Mouse (Mus musculus) stomach, postnatal 0 days (tissue): ENCODE data around the gene Tmem169. TPM values are rescaled to one million over a fixed set of nuclear protein-coding genes. Genes with fewer than 3 reads are reported as not detected.
A peak's percentile ranks its signal among the peaks of the same experiment; 100 is the strongest.

Source experiments
- ATAC-seq: fragments of 200-750 bp; cut with Nextera tagmentation; 2 replicates; pipeline ENCODE4 v1.8.0; 2017; ENCODE audit not compliant: low FRiP score, low TSS enrichment
- DNase-seq: peaks from one replicate; pipeline ENCODE4 v3.0.0-alpha.2; 2016; ENCODE audit warnings: low spot score
- H3K27ac ChIP-seq: fragments of 300-500 bp; sonication (generic); replicated peaks from 2 replicates; pipeline ENCODE4 v1.5.1; 2014; ENCODE audit warnings: mild to moderate bottlenecking, control low read depth
- H3K27me3 ChIP-seq: fragments of 300-500 bp; sonication (generic); 2 replicates; pipeline ENCODE4 v1.6.1; 2014; ENCODE audit warnings: low read length; ENCODE audit not compliant: control insufficient read depth, insufficient read depth
- H3K36me3 ChIP-seq: fragments of 300-500 bp; sonication (generic); 2 replicates; pipeline ENCODE4 v1.6.1; 2014; ENCODE audit warnings: low read length, mixed read lengths; ENCODE audit not compliant: control insufficient read depth, insufficient read depth
- H3K4me1 ChIP-seq: fragments of 300-500 bp; sonication (generic); replicated peaks from 2 replicates; pipeline ENCODE4 v1.6.1; 2014; ENCODE audit warnings: antibody characterized with exemption; ENCODE audit not compliant: control insufficient read depth, insufficient read depth
- H3K4me2 ChIP-seq: fragments of 300-500 bp; sonication (generic); replicated peaks from 2 replicates; pipeline ENCODE4 v1.6.1; 2014; ENCODE audit warnings: low read depth, mild to moderate bottlenecking, control low read depth, moderate library complexity
- H3K4me3 ChIP-seq: fragments of 300-500 bp; sonication (generic); 2 replicates; pipeline ENCODE4 v1.5.1; 2014; ENCODE audit warnings: low read depth, low read length, control low read depth
- H3K9ac ChIP-seq: fragments of 300-500 bp; sonication (generic); 2 replicates; pipeline ENCODE4 v1.6.1; 2014; ENCODE audit warnings: mild to moderate bottlenecking, low read length, control low read depth, mixed read lengths
- H3K9me3 ChIP-seq: fragments of 300-500 bp; sonication (generic); 2 replicates; pipeline ENCODE4 v1.6.1; 2016; ENCODE audit warnings: low read length; ENCODE audit not compliant: control insufficient read depth
- CTCF ChIP-seq: IDR thresholded peaks from 2 replicates; pipeline ENCODE4 v1.5.1; 2016; ENCODE audit warnings: antibody characterized with exemption, low read depth, mild to moderate bottlenecking, moderate library complexity
- EP300 ChIP-seq: optimal IDR thresholded peaks from 2 replicates; pipeline ENCODE3; 2016; ENCODE audit warnings: antibody characterized with exemption
- WGBS: fragments of 180-500 bp; shearing (Covaris S2); extraction: QIAGEN DNeasy Blood & Tissue Kit; methylation state at CpG from one replicate; pipeline ENCODE4 v1.1.7; 2014; 5-methylcytosine and 5-hydroxymethylcytosine counted together
- polyA plus RNA-seq: library from polyadenylated mRNA; unstranded; fragments of >200 nt; fragmentation: Nextera tagmentation; extraction: Ambion mirVana; gene quantifications from 2 replicates; pipeline ENCODE4 v1.2.1, GENCODE M21; 2015

The Tmem169 gene
- polyA plus RNA-seq, 1 experiment from 2014 or later, result 0.69 TPM

GRCm38 (mm10) chr1:72301845-72302244 lies 17.7 kb downstream of the Tmem169 start:
- 78% methylated on average over 1 of the region's 1 CpGs for WGBS
- TF ChIP-seq CTCF (no peak), EP300 (no peak)

GRCm38 (mm10) chr1:72306241-72306640 lies 22.1 kb downstream of the Tmem169 start:
- DNase-seq, result no peak
- Histone ChIP-seq H3K9ac (no peak overlapping the region), H3K36me3 (0 out of 2 replicates have a peak, but pooled peaks cover 2% of the 10 kb centered on the region), H3K4me1 (no peaks in the 10 kb centered on the region), H3K27me3 (no peaks in the 10 kb centered on the region), H3K9me3 (no peaks in the 10 kb centered on the region), H3K4me2 (peak overlapping the region; percentile 46; the same call in 1 of the 2 replicates), H3K27ac (no peak overlapping the region), H3K4me3 (no peak overlapping the region)
- no peak for ATAC-seq
- WGBS, result 72% methylated on average over 3 of the region's 3 CpGs
- TF ChIP-seq EP300, result no peak
- no peak for TF ChIP-seq CTCF

More at GRCm38 (mm10) chr1:72301845-72302244, 17.7 kb downstream of the Tmem169 start:
- ATAC-seq (no peak), DNase-seq (no peak)
- Histone ChIP-seq H3K27ac (no peak overlapping the region), H3K4me1 (no peaks in the 10 kb centered on the region), H3K9me3 (no peaks in the 10 kb centered on the region), H3K9ac (no peak overlapping the region), H3K27me3 (no peaks in the 10 kb centered on the region), H3K4me3 (no peak overlapping the region), H3K36me3 (no peaks in the 10 kb centered on the region), H3K4me2 (no peak overlapping the region)

GRCm38 (mm10) chr1:72306679-72307181 lies 22.6 kb downstream of the Tmem169 start:
- Histone ChIP-seq H3K9ac (no peak overlapping the region), H3K9me3 (no peaks in the 10 kb centered on the region), H3K4me1 (no peaks in the 10 kb centered on the region), H3K27me3 (no peaks in the 10 kb centered on the region), H3K27ac (peak overlapping the region; percentile 35; the same call in 1 of the 2 replicates), H3K4me3 (peak overlapping the region; percentile 50), H3K4me2 (peak overlapping the region; percentile 46), H3K36me3 (0 out of 2 replicates have a peak, but pooled peaks cover 2% of the 10 kb centered on the region)
- ATAC-seq (peak; percentile 74), DNase-seq (peak; percentile 46)
- TF ChIP-seq CTCF, result peak; percentile 59
- no peak for TF ChIP-seq EP300
- WGBS, result 4% methylated on average over 11 of the region's 11 CpGs

GRCm38 (mm10) chr1:72307317-72307798 lies 23.2 kb downstream of the Tmem169 start, which contains the start of gene Xrcc5:
Gene Xrcc5 (plus strand): TSS chr1:72307421.
- under 1% methylated on average over 21 of the region's 21 CpGs for WGBS
- peak; percentile 13 for TF ChIP-seq EP300
- TF ChIP-seq CTCF, result no peak

GRCm38 (mm10) chr1:72308919-72309318 lies 24.8 kb downstream of the Tmem169 start:
- peaks cover 2% of the 10 kb centered on the region; the same call in 1 of the 2 replicates for H3K36me3 ChIP-seq
- TF ChIP-seq CTCF, result no peak
- no peak for TF ChIP-seq EP300
- no peaks in the 10 kb centered on the region for H3K9me3 ChIP-seq
- no peaks in the 10 kb centered on the region for H3K27me3 ChIP-seq
- 74% methylated on average over 4 of the region's 4 CpGs for WGBS
- H3K9ac ChIP-seq, result no peak overlapping the region
- no peak overlapping the region for H3K4me3 ChIP-seq
- H3K27ac ChIP-seq, result no peak overlapping the region
- ATAC-seq (no peak), DNase-seq (no peak)
- no peak overlapping the region for H3K4me2 ChIP-seq
- H3K4me1 ChIP-seq, result no peaks in the 10 kb centered on the region

More at GRCm38 (mm10) chr1:72307317-72307798, 23.2 kb downstream of the Tmem169 start, which contains the start of gene Xrcc5:
- Histone ChIP-seq H3K4me1 (no peaks in the 10 kb centered on the region), H3K27me3 (no peaks in the 10 kb centered on the region), H3K4me3 (peak within 1 kb of the TSS; percentile 50), H3K36me3 (peaks cover 2% of the 10 kb centered on the region; the same call in 1 of the 2 replicates), H3K27ac (peak within 1 kb of the TSS; percentile 35; the same call in 1 of the 2 replicates), H3K9me3 (no peaks in the 10 kb centered on the region), H3K4me2 (peak within 1 kb of the TSS; percentile 46), H3K9ac (peak within 1 kb of the TSS; percentile 62)
- DNase-seq (peak; percentile 94), ATAC-seq (peak; percentile 100)
